Mouse (Mus musculus): ENCODE measurements around the gene Lclat1. TPM values are rescaled to one million over a fixed set of nuclear protein-coding genes. Genes with fewer than 3 reads are reported as not detected.

The Lclat1 gene
- total and polyA plus RNA-seq, 3 experiments, result 9.6 to 10.5 TPM; not detected in 1

- no peak for DNase-seq (ENCODE audit: low read depth, low spot score)
- no peak overlapping the region for H3K27ac ChIP-seq (ENCODE audit: control insufficient read depth, low read depth, low read length)
- H3K36me3 ChIP-seq (ENCODE audit: control insufficient read depth in 1 of 2, insufficient read depth in 2 of 2, low read length in 2 of 2), result no peaks in the 10 kb centered on the region
- H3K4me3 ChIP-seq (ENCODE audit: control insufficient read depth in 1 of 2, insufficient read depth in 1 of 2, low read depth in 2 of 2, low read length in 2 of 2), result no peak overlapping the region
- TF ChIP-seq RCOR1 (IDR thresholded peaks at IDR 0.05; ENCODE audit: low read depth, low read length) (no peak), ZKSCAN1 (IDR thresholded peaks at IDR 0.05; ENCODE audit: low read depth, low read length) (no peak), KAT2A (conservative IDR thresholded peaks at IDR 0.05; ENCODE audit: low read depth, low read length) (no peak), ZNF384 (IDR thresholded peaks at IDR 0.05; ENCODE audit: low read depth, low read length) (no peak), ZC3H11A (IDR thresholded peaks at IDR 0.05; ENCODE audit: low read depth, low read length) (no peak), CHD2 (IDR thresholded peaks at IDR 0.05; ENCODE audit: low read length) (no peak), NELFE (IDR thresholded peaks at IDR 0.05; ENCODE audit: low read depth, low read length) (no peak), E2F4 (IDR thresholded peaks at IDR 0.05; ENCODE audit: borderline replicate concordance, low read depth, low read length) (no peak), JUND (IDR thresholded peaks at IDR 0.05; ENCODE audit: low read depth, low read length) (no peak), POLR2A (IDR thresholded peaks at IDR 0.05; ENCODE audit: control insufficient read depth in 1 of 2, insufficient read depth in 1 of 2, low read depth in 1 of 2, low read length in 2 of 2, poor library complexity in 1 of 2) (no peak), MAX (IDR thresholded peaks at IDR 0.05; ENCODE audit: low read length) (no peak)
- no peaks in the 10 kb centered on the region for H3K4me1 ChIP-seq (ENCODE audit: control insufficient read depth in 1 of 2, insufficient read depth in 2 of 2, low read length in 2 of 2)
- H3K79me2 ChIP-seq (ENCODE audit: control insufficient read depth, insufficient read depth, low read length, poor library complexity), result no peaks in the 10 kb centered on the region
- H3K9ac ChIP-seq (ENCODE audit: control insufficient read depth, low read depth, low read length, poor library complexity, severe bottlenecking), result no peak overlapping the region
- 0 out of 4 replicates have a peak, but pooled peaks cover 0 to 2% of the 10 kb centered on the region in 2 experiments for H3K27me3 ChIP-seq (ENCODE audit: control insufficient read depth in 1 of 2, insufficient read depth in 2 of 2, low read length in 2 of 2)
- H3K9me3 ChIP-seq (replicated peaks; ENCODE audit: insufficient read depth, low read length), result no peaks in the 10 kb centered on the region
Measured at GRCm38 (mm10) chr17:73068321-73068992, 39.3 kb upstream of the Lclat1 start.

GRCm38 (mm10) chr17:73070466-73070865, 37.3 kb upstream of the Lclat1 start:
- 0 out of 4 replicates have a peak, but pooled peaks cover 0 to 2% of the 10 kb centered on the region in 2 experiments for H3K27me3 ChIP-seq (ENCODE audit: control insufficient read depth in 1 of 2, insufficient read depth in 2 of 2, low read length in 2 of 2)
- H3K4me3 ChIP-seq (ENCODE audit: control insufficient read depth in 1 of 2, insufficient read depth in 1 of 2, low read depth in 2 of 2, low read length in 2 of 2), result no peak overlapping the region
- no peak overlapping the region for H3K27ac ChIP-seq (ENCODE audit: control insufficient read depth, low read depth, low read length)
- no peak for TF ChIP-seq ETS1 (IDR thresholded peaks at IDR 0.05; ENCODE audit: low read depth, low read length)
- no peak for TF ChIP-seq MAX (IDR thresholded peaks at IDR 0.05; ENCODE audit: low read length)
- no peaks in the 10 kb centered on the region for H3K9me3 ChIP-seq (replicated peaks; ENCODE audit: insufficient read depth, low read length)
- no peak overlapping the region for H3K9ac ChIP-seq (ENCODE audit: control insufficient read depth, low read depth, low read length, poor library complexity, severe bottlenecking)
- no peaks in the 10 kb centered on the region for H3K79me2 ChIP-seq (ENCODE audit: control insufficient read depth, insufficient read depth, low read length, poor library complexity)
- H3K4me1 ChIP-seq (ENCODE audit: control insufficient read depth in 1 of 2, insufficient read depth in 2 of 2, low read length in 2 of 2), result no peaks in the 10 kb centered on the region
- H3K36me3 ChIP-seq (ENCODE audit: control insufficient read depth in 1 of 2, insufficient read depth in 2 of 2, low read length in 2 of 2), result no peaks in the 10 kb centered on the region
- no peak for DNase-seq (ENCODE audit: low read depth, low spot score)

- 0 out of 4 replicates have a peak, but pooled peaks cover 0 to 2% of the 10 kb centered on the region in 2 experiments for H3K27me3 ChIP-seq (ENCODE audit: control insufficient read depth in 1 of 2, insufficient read depth in 2 of 2, low read length in 2 of 2)
- no peaks in the 10 kb centered on the region for H3K4me1 ChIP-seq (ENCODE audit: control insufficient read depth in 1 of 2, insufficient read depth in 2 of 2, low read length in 2 of 2)
- no peaks in the 10 kb centered on the region for H3K36me3 ChIP-seq (ENCODE audit: control insufficient read depth in 1 of 2, insufficient read depth in 2 of 2, low read length in 2 of 2)
- no peaks in the 10 kb centered on the region for H3K9me3 ChIP-seq (replicated peaks; ENCODE audit: insufficient read depth, low read length)
- no peak for DNase-seq (ENCODE audit: low read depth, low spot score)
- no peak overlapping the region for H3K4me3 ChIP-seq (ENCODE audit: control insufficient read depth in 1 of 2, insufficient read depth in 1 of 2, low read depth in 2 of 2, low read length in 2 of 2)
- no peak for TF ChIP-seq BHLHE40 (IDR thresholded peaks at IDR 0.05; ENCODE audit: borderline replicate concordance, low read depth, low read length)
- TF ChIP-seq RAD21 (IDR thresholded peaks at IDR 0.05; ENCODE audit: low read depth, low read length), result no peak
- no peak for TF ChIP-seq CHD1 (IDR thresholded peaks at IDR 0.05; ENCODE audit: low read depth, low read length)
- TF ChIP-seq USF1 (IDR thresholded peaks at IDR 0.05; ENCODE audit: low read depth, low read length), result no peak
- TF ChIP-seq NELFE (IDR thresholded peaks at IDR 0.05; ENCODE audit: low read depth, low read length), result no peak
- TF ChIP-seq MAX (IDR thresholded peaks at IDR 0.05; ENCODE audit: low read length), result no peak
- TF ChIP-seq ZMIZ1 (IDR thresholded peaks at IDR 0.05; ENCODE audit: low read depth, low read length), result no peak
- no peak for TF ChIP-seq HCFC1 (IDR thresholded peaks at IDR 0.05; ENCODE audit: low read depth, low read length)
- TF ChIP-seq GATA1 (IDR thresholded peaks at IDR 0.05; ENCODE audit: low read depth, low read length), result no peak
- no peaks in the 10 kb centered on the region for H3K79me2 ChIP-seq (ENCODE audit: control insufficient read depth, insufficient read depth, low read length, poor library complexity)
- no peak overlapping the region for H3K27ac ChIP-seq (ENCODE audit: control insufficient read depth, low read depth, low read length)
- H3K9ac ChIP-seq (ENCODE audit: control insufficient read depth, low read depth, low read length, poor library complexity, severe bottlenecking), result no peak overlapping the region
Measured at GRCm38 (mm10) chr17:73071725-73072263, 36.0 kb upstream of the Lclat1 start.

Data from MEL (cell line).